Mouse (Mus musculus) 3134 (cell line): ENCODE data around the gene Tbx4.

Source experiments
- DNase-seq: peaks from one replicate; pipeline ENCODE4 v3.0.0-alpha.2; 2011; ENCODE audit warnings: low spot score; ENCODE audit not compliant: insufficient read length; ENCODE audit errors: extremely low read depth

The Tbx4 gene

GRCm38 (mm10) chr11:85956950-85957778 is 70.9 kb downstream of the Tbx4 start:
- DNase-seq: no peak

GRCm38 (mm10) chr11:85959837-85960236 is 73.6 kb downstream of the Tbx4 start:
- DNase-seq: no peak

- no peak for DNase-seq
Observed at GRCm38 (mm10) chr11:85960273-85960672, 74.1 kb downstream of the Tbx4 start.

- no peak for DNase-seq
Observed at GRCm38 (mm10) chr11:85961498-85961897, 75.3 kb downstream of the Tbx4 start.
